8 mouse cellular contexts compared by ENCODE assay signal in genomic region chr2:28640461-28641424, GRCm38 (mm10). TPM values are rescaled to one million over a fixed set of nuclear protein-coding genes. Genes with fewer than 3 reads are reported as not detected.
DNase-seq lines count a peak whose midpoint lies in the region; ATAC-seq and TF ChIP-seq lines count a peak whose summit lies in the region.

Gene Tsc1 (plus strand): TSS chr2:28641228.

- H3K4me2 ChIP-seq in embryonic facial prominence, embryonic 15.5 days (replicated peaks): peak within 1 kb of the TSS; percentile 71
- peak within 1 kb of the TSS; percentile 68 for H3K4me2 ChIP-seq in limb, embryonic 14.5 days (replicated peaks; ENCODE audit: low read depth, low read length, severe bottlenecking)
- H3K4me2 ChIP-seq in midbrain, postnatal 0 days (ENCODE audit: low read depth, low read length, poor library complexity, severe bottlenecking): peak within 1 kb of the TSS; percentile 66

- peak; percentile 97 for DNase-seq in 416B (ENCODE audit: low read depth)
- DNase-seq in heart, adult 8-10 months (ENCODE audit: low spot score): peak; percentile 96
- DNase-seq in kidney, adult 9 months: peak; percentile 96
- DNase-seq in limb, embryonic 14.5 days (ENCODE audit: low spot score): peak; percentile 95
- peak; percentile 98 for DNase-seq in midbrain, postnatal 0 days (ENCODE audit: low spot score)
- DNase-seq in spleen, postnatal 14 days (ENCODE audit: low spot score in 2 of 2): peak; percentile 92 to 93

- no peak for TF ChIP-seq CTCF in bone marrow, adult 2 months (IDR thresholded peaks at IDR 0.05; ENCODE audit: control insufficient read depth, insufficient read depth, low read length)
- TF ChIP-seq CTCF in midbrain, postnatal 0 days (IDR thresholded peaks at IDR 0.05): peak; percentile 29

- peak; percentile 94 for ATAC-seq in embryonic facial prominence, embryonic 15.5 days (ENCODE audit: insufficient number of reproducible peaks, low FRiP score, low TSS enrichment, low read depth)
- ATAC-seq in limb, embryonic 14.5 days (ENCODE audit: low FRiP score, low read depth): peak; percentile 96
- ATAC-seq in midbrain, postnatal 0 days (ENCODE audit: low FRiP score): peak; percentile 93

- WGBS in bone marrow, adult 2 months: 2% methylated on average over 47 of the region's 47 CpGs
- 1% methylated on average over 47 of the region's 47 CpGs for WGBS in embryonic facial prominence, embryonic 15.5 days
- WGBS in limb, embryonic 14.5 days: 2% methylated on average over 39 of the region's 47 CpGs
- WGBS in midbrain, postnatal 0 days: 2% methylated on average over 42 of the region's 47 CpGs

- no peaks in the 10 kb centered on the region for H3K9me3 ChIP-seq in embryonic facial prominence, embryonic 15.5 days (replicated peaks)
- H3K9me3 ChIP-seq in limb, embryonic 14.5 days (ENCODE audit: control insufficient read depth, low read length): no peaks in the 10 kb centered on the region
- H3K9me3 ChIP-seq in midbrain, postnatal 0 days (ENCODE audit: low read length): no peaks in the 10 kb centered on the region

- H3K27ac ChIP-seq in bone marrow, adult 2 months (ENCODE audit: control insufficient read depth, insufficient read depth, low read depth, low read length, poor library complexity): peak within 1 kb of the TSS; percentile 82
- peak within 1 kb of the TSS; percentile 90 for H3K27ac ChIP-seq in embryonic facial prominence, embryonic 15.5 days (replicated peaks)
- H3K27ac ChIP-seq in limb, embryonic 14.5 days (replicated peaks; ENCODE audit: low read depth, low read length): peak within 1 kb of the TSS; percentile 86
- peak within 1 kb of the TSS; percentile 91 for H3K27ac ChIP-seq in midbrain, postnatal 0 days (ENCODE audit: low read depth, low read length)

- TF ChIP-seq POLR2A in bone marrow, adult 2 months (IDR thresholded peaks at IDR 0.05; ENCODE audit: borderline replicate concordance, control insufficient read depth, low read depth, low read length): peak; percentile 85
- peak; percentile 66; the same call in 1 of the 2 replicates for TF ChIP-seq POLR2A in limb, embryonic 14.5 days (IDR thresholded peaks at IDR 0.05; ENCODE audit: borderline replicate concordance, extremely low read depth, insufficient read depth, insufficient read length)

- H3K4me3 ChIP-seq in bone marrow, adult 2 months (replicated peaks; ENCODE audit: control insufficient read depth, low read depth, low read length): peak within 1 kb of the TSS; percentile 88
- peak within 1 kb of the TSS; percentile 98 for H3K4me3 ChIP-seq in embryonic facial prominence, embryonic 15.5 days (replicated peaks)
- H3K4me3 ChIP-seq in limb, embryonic 14.5 days (replicated peaks; ENCODE audit: low read length): peak within 1 kb of the TSS; percentile 96
- peak within 1 kb of the TSS; percentile 98 for H3K4me3 ChIP-seq in midbrain, postnatal 0 days (ENCODE audit: low read depth, low read length)

- no peaks in the 10 kb centered on the region for H3K27me3 ChIP-seq in embryonic facial prominence, embryonic 15.5 days
- no peaks in the 10 kb centered on the region for H3K27me3 ChIP-seq in limb, embryonic 14.5 days (ENCODE audit: control insufficient read depth, insufficient read depth, low read length)
- no peaks in the 10 kb centered on the region for H3K27me3 ChIP-seq in midbrain, postnatal 0 days (ENCODE audit: insufficient read depth, low read length)

- H3K36me3 ChIP-seq in embryonic facial prominence, embryonic 15.5 days: no peaks in the 10 kb centered on the region
- no peaks in the 10 kb centered on the region for H3K36me3 ChIP-seq in limb, embryonic 14.5 days (ENCODE audit: control insufficient read depth, insufficient read depth, low read length)
- no peaks in the 10 kb centered on the region for H3K36me3 ChIP-seq in midbrain, postnatal 0 days (ENCODE audit: insufficient read depth, low read length)

- peaks cover 2% of the 10 kb centered on the region; the same call in 1 of the 2 replicates for H3K4me1 ChIP-seq in bone marrow, adult 2 months (ENCODE audit: control insufficient read depth, insufficient read depth, low read length)
- peaks cover 35% of the 10 kb centered on the region for H3K4me1 ChIP-seq in embryonic facial prominence, embryonic 15.5 days
- peaks cover 16% of the 10 kb centered on the region for H3K4me1 ChIP-seq in limb, embryonic 14.5 days (ENCODE audit: control insufficient read depth, insufficient read depth, low read length)
- H3K4me1 ChIP-seq in midbrain, postnatal 0 days (ENCODE audit: insufficient read depth, low read length): peaks cover 4% of the 10 kb centered on the region; the same call in 1 of the 2 replicates

- peak within 1 kb of the TSS; percentile 69 for H3K9ac ChIP-seq in embryonic facial prominence, embryonic 15.5 days
- H3K9ac ChIP-seq in limb, embryonic 14.5 days (ENCODE audit: low read depth, low read length, severe bottlenecking): peak within 1 kb of the TSS; percentile 85
- peak within 1 kb of the TSS; percentile 94 for H3K9ac ChIP-seq in midbrain, postnatal 0 days (replicated peaks; ENCODE audit: low read length, poor library complexity, severe bottlenecking)

RNA-seq across cellular contexts. Expression of gene Tsc1, which starts in this region (rescaled TPM):
- polyA plus RNA-seq in bone marrow, adult 2 months (2011; ENCODE audit: insufficient read depth, insufficient read length, low replicate concordance, missing spikeins): 9.4 and 12.5 TPM in 2 replicates
- 17.2 and 18.0 TPM in 2 replicates for polyA plus RNA-seq in embryonic facial prominence, embryonic 15.5 days (2015; fragmentation: Nextera tagmentation; extraction: Ambion mirVana)
- 10 to 100 TPM; 23.7 to 31.3 (median 28.8) TPM for total RNA-seq in heart, adult 8-10 months (2022)
- 18.5 and 20.4 TPM in 2 replicates for polyA plus RNA-seq in limb, embryonic 14.5 days (2012; rRNA removed)
- polyA plus RNA-seq in limb, embryonic 14.5 days (2014; fragmentation: Nextera tagmentation; extraction: Ambion mirVana): 15.7 and 17.8 TPM in 2 replicates
- 41.3 and 42.9 TPM in 2 replicates for total RNA-seq in midbrain, postnatal 0 days (2014; rRNA removed)
- 19.5 and 22.9 TPM in 2 replicates for polyA plus RNA-seq in midbrain, postnatal 0 days (2015; fragmentation: Nextera tagmentation; extraction: Ambion mirVana)

Comparison
In these comparisons a context has a peak if more than half of its experiments do, and no peak if none do; other contexts are left out.
1. Peak in every context shown above with its lines: DNase-seq, ATAC-seq, H3K4me3 ChIP-seq and H3K27ac ChIP-seq.